Mouse (Mus musculus): ENCODE data around the gene Map7.

- TF ChIP-seq CTCF (IDR thresholded peaks at IDR 0.05; ENCODE audit: borderline replicate concordance, insufficient read depth, low read length) = no peak
- no peak for TF ChIP-seq POLR2A (IDR thresholded peaks at IDR 0.05; ENCODE audit: low read depth, low read length)
Measured at GRCm38 (mm10) chr10:20201236-20201635, 53.0 kb downstream of the Map7 start.
